Comparison of ENCODE assay signal across 8 mouse cellular contexts in the genomic region with DNA sequence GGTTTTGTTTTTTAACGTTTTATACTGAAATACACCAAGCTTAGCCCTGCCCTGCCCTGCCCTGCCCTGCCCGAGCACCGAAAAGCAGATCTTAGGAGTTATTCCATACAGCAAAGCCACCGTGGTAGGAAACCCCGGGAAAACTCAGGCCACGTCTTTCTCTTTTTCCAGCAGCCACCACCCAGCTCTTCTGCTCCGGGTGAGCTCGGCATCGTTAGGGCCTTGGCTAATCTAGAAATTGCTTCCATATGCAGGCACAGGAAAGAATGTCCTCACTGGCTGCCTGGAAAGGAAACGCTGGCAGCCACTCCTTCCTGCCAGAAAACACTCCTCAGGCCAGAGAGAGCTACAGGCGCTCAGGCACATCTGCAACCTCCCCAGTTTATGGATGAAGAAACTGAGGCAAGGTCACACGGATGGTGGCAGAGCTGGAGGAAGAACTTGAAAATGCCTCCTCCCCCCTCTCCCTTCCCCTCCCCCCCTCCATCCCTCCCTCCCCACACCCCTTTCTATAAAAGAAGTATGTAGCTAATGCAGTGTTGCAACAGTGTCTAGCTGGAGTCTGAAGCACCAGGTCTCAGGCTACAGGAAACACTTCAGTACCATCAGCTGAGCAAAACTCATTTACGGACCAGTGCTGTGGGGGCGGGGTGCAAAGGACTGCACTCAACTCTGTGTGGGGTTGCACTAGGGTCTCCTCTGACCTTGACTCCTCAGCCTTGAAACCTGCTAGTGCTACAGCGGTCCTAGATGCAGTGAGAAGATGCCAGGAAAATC. TPM values are rescaled to one million over a fixed set of nuclear protein-coding genes. Genes with fewer than 3 reads are reported as not detected.
DNase-seq lines count a peak whose midpoint lies in the region; ATAC-seq and TF ChIP-seq lines count a peak whose summit lies in the region.

No protein-coding gene starts in this region.

- peak overlapping the region; percentile 23 for H3K27ac ChIP-seq in testis, adult 2 months (ENCODE audit: control insufficient read depth, insufficient read depth, low read depth, low read length)
- H3K27ac ChIP-seq in heart, embryonic 15.5 days: peak overlapping the region; percentile 73
- no peak overlapping the region for H3K27ac ChIP-seq in liver, embryonic 14.5 days
- no peak overlapping the region for H3K27ac ChIP-seq in forebrain, postnatal 0 days (ENCODE audit: low read depth, low read length)

- no peak for DNase-seq in testis, postnatal 10 days (ENCODE audit: low spot score)
- no peak for DNase-seq in liver, embryonic 14.5 days (ENCODE audit: low read depth in 3 of 3, low spot score in 3 of 3)
- no peak for DNase-seq in cerebellum, postnatal 25 days
- DNase-seq in thymus, postnatal 25 days: no peak
- no peak for DNase-seq in spleen, postnatal 4 days (ENCODE audit: low spot score in 2 of 2)
- no peak for DNase-seq in forebrain, postnatal 0 days

- WGBS in heart, embryonic 15.5 days: 37% methylated on average over 15 of the region's 15 CpGs
- 25% methylated on average over 15 of the region's 15 CpGs for WGBS in liver, embryonic 14.5 days (ENCODE audit: insufficient replicate concordance)
- 62% methylated on average over 15 of the region's 15 CpGs for WGBS in forebrain, postnatal 0 days

- no peaks in the 10 kb centered on the region; the same call in none of the 2 replicates for H3K4me1 ChIP-seq in testis, adult 2 months (ENCODE audit: control insufficient read depth, insufficient read depth, low read length)
- H3K4me1 ChIP-seq in heart, embryonic 15.5 days (replicated peaks): peaks cover 12% of the 10 kb centered on the region
- H3K4me1 ChIP-seq in liver, embryonic 14.5 days (replicated peaks; ENCODE audit: control insufficient read depth in 2 of 2, insufficient read depth in 2 of 2, low read length in 1 of 2): peaks cover 12 to 30% of the 10 kb centered on the region in 2 experiments
- H3K4me1 ChIP-seq in forebrain, postnatal 0 days (ENCODE audit: insufficient read depth): no peaks in the 10 kb centered on the region

- ATAC-seq in heart, embryonic 15.5 days (replicated peaks; ENCODE audit: insufficient number of reproducible peaks, insufficient read depth, low FRiP score, low read depth): peak; percentile 56; the same call in 1 of the 2 replicates
- no peak for ATAC-seq in liver, embryonic 14.5 days (ENCODE audit: insufficient read depth)
- no peak for ATAC-seq in forebrain, postnatal 0 days

- no peak for TF ChIP-seq POLR2A in testis, adult 2 months (IDR thresholded peaks at IDR 0.05; ENCODE audit: control insufficient read depth, low read depth, low read length)

- H3K9me3 ChIP-seq in heart, embryonic 15.5 days (replicated peaks): no peaks in the 10 kb centered on the region
- H3K9me3 ChIP-seq in liver, embryonic 14.5 days (ENCODE audit: control insufficient read depth, low read length): no peaks in the 10 kb centered on the region
- no peaks in the 10 kb centered on the region for H3K9me3 ChIP-seq in forebrain, postnatal 0 days (ENCODE audit: low read length)

- H3K4me2 ChIP-seq in heart, embryonic 15.5 days: peak overlapping the region; percentile 34
- peak overlapping the region; percentile 4; the same call in 1 of the 2 replicates for H3K4me2 ChIP-seq in liver, embryonic 14.5 days (ENCODE audit: low read depth)
- H3K4me2 ChIP-seq in forebrain, postnatal 0 days (ENCODE audit: low read depth): no peak overlapping the region

- no peak overlapping the region for H3K4me3 ChIP-seq in testis, adult 2 months (ENCODE audit: control insufficient read depth, low read depth, low read length)
- H3K4me3 ChIP-seq in heart, embryonic 15.5 days: no peak overlapping the region
- H3K4me3 ChIP-seq in liver, embryonic 14.5 days (ENCODE audit: insufficient read depth in 1 of 2, low read depth in 2 of 2, low read length in 2 of 2): no peak overlapping the region
- no peak overlapping the region for H3K4me3 ChIP-seq in forebrain, postnatal 0 days (ENCODE audit: low read depth, low read length)

- TF ChIP-seq EP300 in liver, embryonic 14.5 days (IDR thresholded peaks at IDR 0.05; ENCODE audit: low read depth): no peak

- H3K9ac ChIP-seq in heart, embryonic 15.5 days: no peak overlapping the region
- no peak overlapping the region for H3K9ac ChIP-seq in liver, embryonic 14.5 days (replicated peaks)
- H3K9ac ChIP-seq in forebrain, postnatal 0 days: no peak overlapping the region

- TF ChIP-seq CTCF in testis, adult 2 months (IDR thresholded peaks at IDR 0.05; ENCODE audit: control insufficient read depth, insufficient read depth, insufficient replicate concordance, low read depth, low read length): no peak
- TF ChIP-seq CTCF in liver, embryonic 14.5 days (IDR thresholded peaks at IDR 0.05; ENCODE audit: low read depth): no peak
- TF ChIP-seq CTCF in forebrain, postnatal 0 days (IDR thresholded peaks at IDR 0.05; ENCODE audit: low read depth): no peak

- H3K36me3 ChIP-seq in testis, adult 2 months (ENCODE audit: control insufficient read depth, insufficient read depth, low read length): no peaks in the 10 kb centered on the region
- no peaks in the 10 kb centered on the region for H3K36me3 ChIP-seq in heart, embryonic 15.5 days
- H3K36me3 ChIP-seq in liver, embryonic 14.5 days (replicated peaks; ENCODE audit: control insufficient read depth, insufficient read depth, low read depth): no peaks in the 10 kb centered on the region
- no peaks in the 10 kb centered on the region for H3K36me3 ChIP-seq in forebrain, postnatal 0 days (ENCODE audit: insufficient read depth)

- no peaks in the 10 kb centered on the region for H3K27me3 ChIP-seq in testis, adult 2 months (ENCODE audit: control insufficient read depth, insufficient read depth, low read length)
- no peaks in the 10 kb centered on the region for H3K27me3 ChIP-seq in heart, embryonic 15.5 days
- H3K27me3 ChIP-seq in liver, embryonic 14.5 days (ENCODE audit: control insufficient read depth, insufficient read depth, low read length): no peaks in the 10 kb centered on the region
- no peaks in the 10 kb centered on the region for H3K27me3 ChIP-seq in forebrain, postnatal 0 days (ENCODE audit: insufficient read depth, low read length)

RNA-seq across cellular contexts. Expression of a gene that starts 20.1 kb away (rescaled TPM):
- 0.40 and 0.51 TPM in 2 replicates for polyA plus RNA-seq in testis, adult 2 months (2012; rRNA removed)
- polyA plus RNA-seq in heart, embryonic 15.5 days (2015; fragmentation: Nextera tagmentation; extraction: Ambion mirVana): 5.1 and 7.6 TPM in 2 replicates
- 2.2 and 3.4 TPM in 2 replicates for polyA plus RNA-seq in liver, embryonic 14.5 days (2012; rRNA removed)
- 4.1 and 5.7 TPM in 2 replicates for polyA plus RNA-seq in liver, embryonic 14.5 days (2014; fragmentation: Nextera tagmentation; extraction: Ambion mirVana)
- 1.8 and 2.4 TPM in 2 replicates for total RNA-seq in forebrain, postnatal 0 days (2014; rRNA removed)
- polyA plus RNA-seq in forebrain, postnatal 0 days (2015; fragmentation: Nextera tagmentation; extraction: Ambion mirVana): 2.0 and 2.1 TPM in 2 replicates

Comparison
In these comparisons a context has a peak if more than half of its experiments do, and no peak if none do; other contexts are left out.
1. H3K27ac ChIP-seq: peak in testis, adult 2 months (single experiment) and heart, embryonic 15.5 days (single experiment); none in liver, embryonic 14.5 days (single experiment) and forebrain, postnatal 0 days (single experiment).